Mouse (Mus musculus) thymus, adult 2 months (tissue): Measurements from ENCODE around the gene Ctsw.

Experiments used
- CTCF ChIP-seq: fragments of 200-500 bp; IDR thresholded peaks from 2 replicates; pipeline ENCODE4 v1.5.1; 2012; ENCODE audit warnings: mild to moderate bottlenecking, control low read depth, low read length, moderate library complexity, borderline replicate concordance; ENCODE audit not compliant: control insufficient read depth, poor library complexity, insufficient read depth; ENCODE audit errors: extremely low read depth
- POLR2A ChIP-seq: fragments of 200-500 bp; IDR thresholded peaks from 2 replicates; pipeline ENCODE4 v1.6.1; 2012; ENCODE audit warnings: mild to moderate bottlenecking, low read length, control low read depth, moderate library complexity; ENCODE audit not compliant: control insufficient read depth, poor library complexity, insufficient read depth; ENCODE audit errors: extremely low read depth

DNA sequence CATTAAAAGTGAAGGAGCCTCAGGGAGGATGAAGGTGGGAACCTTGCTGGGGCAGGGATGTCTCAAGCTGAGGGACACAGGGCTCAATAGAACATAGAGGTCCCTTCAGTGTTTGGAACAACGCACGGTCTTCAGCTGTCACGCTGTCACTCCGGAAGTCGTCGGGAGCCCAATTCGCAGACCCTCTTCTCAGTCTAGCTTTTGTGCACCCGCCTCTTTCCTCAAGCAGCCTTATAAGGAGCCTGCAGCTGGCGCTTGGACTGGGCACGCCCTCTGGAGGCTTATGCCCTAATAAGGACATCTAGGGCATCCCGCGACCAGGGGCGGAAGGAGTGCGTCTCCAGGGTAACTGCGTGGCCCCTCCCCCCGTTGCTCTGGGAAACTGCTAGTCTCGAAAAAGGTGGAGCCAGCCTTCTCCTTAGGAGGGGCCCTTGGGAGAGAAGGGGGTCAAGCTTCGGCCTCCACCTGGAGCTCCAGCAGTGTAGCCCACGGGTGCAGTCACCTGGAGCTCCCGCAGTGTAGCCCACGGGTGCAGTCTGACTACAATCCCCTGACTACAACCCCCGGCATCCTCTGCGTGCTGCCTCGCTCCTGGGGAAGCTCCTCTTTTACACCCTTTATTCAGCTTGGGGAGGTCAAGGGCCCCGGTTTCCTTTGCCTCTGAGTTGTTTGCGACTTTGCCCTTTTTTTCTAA, 20.7 kb upstream of the Ctsw start:
- TF ChIP-seq CTCF (peak; percentile 53; the same call in 1 of the 2 replicates), POLR2A (peak; percentile 82)
